Mouse (Mus musculus) heart, postnatal 10 days (tissue): ENCODE results near the gene Tbck. TPM values are rescaled to one million over a fixed set of nuclear protein-coding genes. Genes with fewer than 3 reads are reported as not detected.

Source experiments
- DNase-seq, 2 experiments: peaks; one replicate each; pipeline ENCODE4 v3.0.0; 2021
- intact Hi-C: fragments of 180-260 bp; cut with DNase I; formaldehyde crosslinking; loops from one replicate; pipeline ENCODE4 v1.15.1; 2025
- total RNA-seq, 2 experiments: library from RNA; stranded (reverse); gene quantifications; 2 replicates each; pipeline ENCODE4 v1.2.3; 2021

Tbck gene
- total RNA-seq, 2 experiments from 2014 or later = 16.0 to 16.5 TPM

- intact Hi-C loops = no loop called here
- DNase-seq = no peak
Measured at GRCm38 (mm10) chr3:132864329-132864919, 180.5 kb downstream of the Tbck start.

DNA sequence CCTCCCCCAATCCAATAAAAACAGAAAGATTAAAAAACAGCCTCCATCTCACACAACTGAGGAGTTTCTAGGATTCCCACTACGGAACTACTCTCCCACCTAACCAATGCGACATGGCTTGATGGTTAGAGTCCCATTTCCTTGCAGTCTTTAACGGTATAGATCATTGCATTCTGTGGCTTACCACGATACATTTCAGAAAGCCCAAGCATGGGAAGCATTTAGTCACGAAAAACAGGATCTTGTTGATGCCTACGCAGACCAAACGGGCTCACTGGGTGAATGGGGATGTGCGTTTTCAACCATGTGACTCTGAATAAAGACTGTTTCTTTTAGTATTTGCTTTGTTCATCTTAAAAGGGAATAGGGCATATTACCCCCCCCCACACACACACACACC is 181.0 kb downstream of the Tbck start:
- DNase-seq = no peak
- intact Hi-C loops = no loop called here

DNA sequence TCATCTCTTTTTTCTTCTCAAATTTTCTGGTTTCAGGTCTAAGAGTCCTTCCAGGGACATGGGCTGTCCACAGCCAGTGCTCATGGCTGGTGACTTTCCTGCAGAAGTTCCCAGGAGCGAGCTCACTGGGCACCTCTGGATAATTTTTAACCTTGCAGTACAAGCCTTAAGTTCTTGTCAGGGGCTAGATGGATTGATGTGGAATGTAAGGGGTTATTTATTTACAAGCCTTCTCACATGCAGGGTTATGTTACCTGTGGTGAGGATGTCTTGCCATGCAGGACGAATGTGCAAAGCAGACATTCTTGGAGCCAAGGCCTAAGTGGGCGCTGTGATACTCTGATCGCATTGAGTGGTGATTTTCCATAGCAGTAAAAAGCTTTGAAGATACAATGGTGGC is 181.7 kb downstream of the Tbck start:
- intact Hi-C loops = no loop called here
- DNase-seq = no peak

DNA sequence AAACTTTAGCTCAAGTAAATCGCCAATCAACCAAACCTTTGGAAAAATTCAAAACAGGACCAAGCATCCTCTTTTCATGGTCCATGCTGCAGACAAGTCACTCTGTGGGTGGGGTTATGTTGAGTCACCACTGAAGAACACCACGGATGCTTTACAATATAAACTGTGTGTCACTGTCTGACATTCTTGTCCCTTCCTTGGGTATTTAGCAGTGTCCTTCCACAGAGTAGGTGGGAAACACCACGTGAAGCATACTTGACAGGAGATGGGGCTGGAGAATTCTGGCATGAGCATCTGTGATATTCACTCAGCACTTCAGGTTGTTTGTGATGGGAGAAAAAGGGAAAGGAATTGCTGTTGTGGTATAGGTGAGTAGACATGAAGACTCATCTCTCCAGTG is 183.0 kb downstream of the Tbck start:
- intact Hi-C loops = no loop called here
- no peak for DNase-seq

GRCm38 (mm10) chr3:132868838-132869237 is 184.9 kb downstream of the Tbck start:
- intact Hi-C loops = no loop called here
- peak; percentile 37 to 49 for DNase-seq

GRCm38 (mm10) chr3:132870079-132870478 is 186.1 kb downstream of the Tbck start:
- intact Hi-C loops = no loop called here

DNA sequence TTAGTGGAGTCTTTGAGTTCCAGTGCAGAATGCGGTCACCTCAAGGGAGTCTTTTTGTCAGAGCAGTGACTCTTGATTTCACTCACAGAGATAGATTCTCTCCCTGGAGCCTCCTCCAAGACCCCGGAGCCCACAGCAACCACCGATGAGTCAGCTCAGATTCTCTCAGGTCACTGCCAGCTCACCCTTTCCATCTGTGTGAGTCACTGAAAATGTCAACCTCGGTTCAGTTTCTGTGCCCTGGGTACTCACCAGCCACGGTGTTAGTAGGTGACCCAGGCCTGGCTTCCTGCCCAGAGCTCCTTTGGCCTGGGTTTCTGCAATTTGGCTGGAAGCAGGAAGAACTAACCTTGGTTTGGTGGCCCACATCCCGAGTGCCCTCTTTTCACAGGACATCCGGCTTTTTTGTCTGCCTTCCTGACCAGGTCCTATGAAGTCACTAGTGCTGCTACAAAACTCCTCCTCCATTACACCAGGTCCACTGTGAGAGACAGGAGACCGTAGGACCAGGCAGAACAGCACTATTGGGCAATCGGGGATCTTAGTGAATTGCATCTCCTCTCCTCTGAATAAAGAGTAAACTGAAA is 187.5 kb downstream of the Tbck start:
- intact Hi-C loops = no loop called here

More at GRCm38 (mm10) chr3:132870079-132870478, 186.1 kb downstream of the Tbck start:
- DNase-seq = no peak

GRCm38 (mm10) chr3:132873251-132873650 is 189.3 kb downstream of the Tbck start:
- DNase-seq = no peak
- intact Hi-C loops = no loop called here

More for the DNA sequence above, 187.5 kb downstream of the Tbck start:
- peak; percentile 65 to 69 for DNase-seq

DNA sequence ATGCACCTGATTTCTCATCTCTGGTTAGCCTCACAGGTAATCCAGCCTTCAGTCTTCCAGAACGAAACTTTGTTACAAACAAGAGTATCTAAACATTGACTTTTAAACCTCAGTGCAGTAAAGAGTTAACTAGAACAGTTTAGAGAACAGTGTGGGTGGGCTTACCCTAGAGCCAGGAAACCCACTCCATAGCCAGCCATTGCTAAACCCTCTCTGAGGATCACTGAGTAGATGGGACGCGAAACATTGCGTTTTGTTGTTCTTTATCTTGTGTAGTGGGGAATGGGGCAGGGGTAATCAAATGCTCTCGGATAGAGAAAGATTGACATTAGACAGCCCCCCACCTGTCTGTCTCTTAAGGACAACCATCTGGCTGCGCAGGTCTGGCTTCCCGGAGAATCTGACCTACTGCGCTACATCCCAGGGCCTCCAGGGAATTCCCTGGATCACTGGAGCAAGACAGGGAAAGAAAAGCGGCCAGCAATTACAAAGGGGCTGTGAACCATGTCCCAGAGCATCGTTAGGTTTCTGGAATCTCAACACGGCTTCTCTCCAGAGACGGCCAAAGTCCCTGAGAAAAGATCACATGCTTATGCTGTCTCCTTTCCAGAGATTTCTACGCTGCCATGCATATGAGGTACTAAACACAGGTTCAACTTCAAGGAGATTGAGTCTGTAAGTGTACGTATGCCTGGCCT is 192.2 kb downstream of the Tbck start:
- intact Hi-C loops = no loop called here
- no peak for DNase-seq

- no peak for DNase-seq
- intact Hi-C loops = no loop called here
Measured at GRCm38 (mm10) chr3:132876933-132877676, 193.2 kb downstream of the Tbck start.

GRCm38 (mm10) chr3:132880361-132880760 is 196.4 kb downstream of the Tbck start:
- intact Hi-C loops = no loop called here
- DNase-seq = no peak

DNA sequence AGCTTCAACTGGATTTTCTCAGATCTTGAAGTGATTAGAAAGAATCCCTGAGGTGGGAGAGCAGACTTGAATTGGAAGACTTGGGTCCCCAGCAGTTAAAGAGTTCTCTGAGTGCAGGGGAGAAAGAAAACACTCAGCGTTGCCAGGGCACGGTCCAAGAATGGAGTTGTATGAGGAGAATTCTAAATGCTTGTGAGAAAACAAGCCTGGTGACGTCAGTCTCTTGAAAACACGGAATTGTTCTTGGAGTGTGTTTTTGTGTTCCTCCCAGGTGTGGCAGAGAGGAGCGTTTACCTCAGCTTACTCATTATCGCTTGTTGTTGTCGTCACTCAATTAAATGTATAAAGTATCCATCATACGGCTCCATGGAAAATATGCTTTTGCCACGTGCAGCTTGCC is 196.9 kb downstream of the Tbck start:
- DNase-seq = no peak
- intact Hi-C loops = no loop called here

DNA sequence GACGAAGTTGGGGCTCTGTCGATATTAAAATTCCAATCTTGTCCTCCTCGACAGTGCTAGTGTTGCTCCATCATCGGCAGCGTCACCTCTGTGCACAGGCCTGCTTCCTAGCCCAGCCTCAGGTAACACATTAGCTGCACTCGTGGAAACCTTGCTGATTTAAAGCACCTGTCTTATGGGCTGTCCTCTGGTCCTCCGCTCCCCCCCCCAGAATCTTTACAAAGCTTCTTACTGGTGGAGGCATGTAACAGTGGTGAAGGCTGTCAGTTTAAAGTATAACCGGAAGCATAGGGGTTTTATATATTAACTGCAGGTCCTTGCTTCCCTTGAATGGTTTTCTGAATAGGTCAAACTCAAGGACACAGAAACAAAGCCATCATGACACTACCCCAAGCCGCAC is 199.3 kb downstream of the Tbck start:
- intact Hi-C loops = no loop called here
- DNase-seq = no peak

DNA sequence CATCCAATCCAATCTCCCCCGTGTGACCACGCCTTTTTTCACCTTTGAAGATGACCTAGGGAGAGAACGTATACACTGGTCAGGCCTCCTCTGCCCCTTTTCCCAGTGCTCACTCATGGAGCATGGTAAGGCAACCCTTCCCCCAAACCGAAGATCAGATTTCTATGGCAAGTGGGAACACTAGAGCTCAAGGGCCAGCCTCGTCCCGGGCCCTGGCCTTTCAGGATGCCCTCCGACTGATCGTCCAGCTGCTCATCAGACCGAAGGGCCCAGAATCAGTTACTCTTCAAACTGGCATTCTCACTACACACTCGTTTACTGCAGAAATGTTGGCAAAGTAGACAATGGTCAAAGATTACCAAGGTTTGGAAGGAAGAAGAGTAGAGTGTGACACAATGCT is 200.5 kb downstream of the Tbck start:
- DNase-seq = no peak
- intact Hi-C loops = no loop called here

- intact Hi-C loops = no loop called here
- no peak for DNase-seq
Measured at GRCm38 (mm10) chr3:132886419-132887050, 202.6 kb downstream of the Tbck start.

DNA sequence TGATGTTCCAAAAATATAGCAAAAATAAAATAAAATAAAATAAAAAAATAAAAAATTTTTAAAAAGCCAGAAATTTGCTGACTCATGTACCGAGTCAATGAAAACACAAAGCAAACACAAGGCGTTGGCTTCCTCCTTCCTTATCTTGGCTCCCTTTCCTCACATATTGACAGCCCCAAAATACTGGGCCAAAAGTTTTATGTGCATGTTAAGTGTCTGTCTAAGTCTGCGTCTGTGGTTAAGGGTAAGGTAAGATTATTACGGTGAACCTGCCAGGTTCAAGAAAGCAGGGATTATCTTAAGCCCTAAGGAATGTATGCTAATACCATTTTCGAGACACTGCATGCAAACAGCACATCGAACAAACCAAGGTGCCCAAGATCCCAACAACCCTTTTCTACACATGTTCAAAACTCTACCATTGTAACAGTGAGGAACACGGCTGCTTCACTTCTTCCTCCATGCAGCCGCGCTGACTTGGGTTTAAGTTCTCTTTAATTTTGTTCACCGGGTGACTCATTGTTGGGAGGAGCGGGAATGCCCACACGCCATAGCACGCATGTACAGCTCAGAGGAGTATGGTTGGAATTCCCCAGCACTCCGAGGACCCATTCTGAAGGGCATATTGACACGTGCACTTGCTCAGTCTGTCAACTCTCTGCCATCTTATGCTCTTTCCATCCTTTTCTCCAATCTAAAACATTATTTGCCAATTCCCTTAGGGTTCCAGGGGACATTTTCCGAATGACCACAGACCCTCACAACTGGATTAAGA is 203.3 kb downstream of the Tbck start:
- no peak for DNase-seq
- intact Hi-C loops = no loop called here
